Mouse (Mus musculus): ENCODE results near the gene Olfr694.
"Not testable (repeated sequence)": the region's sequence is repeated elsewhere in the genome, so short reads cannot be mapped to it uniquely, and the experiment has no call there.

Olfr694 gene

GRCm38 (mm10) chr7:106691714-106692113, at the start of gene Olfr694:
Gene Olfr694, minus strand, starts transcription at chr7:106691814.
- in situ Hi-C loops (cut with MboI; ENCODE audit: unreplicated experiment in 2 of 2) = no loop called here

GRCm38 (mm10) chr7:106737028-106737427, 45.4 kb upstream of the Olfr694 start:
- in situ Hi-C loops (cut with MboI; ENCODE audit: unreplicated experiment in 2 of 2) = no loop called here

GRCm38 (mm10) chr7:106733717-106734116, 42.1 kb upstream of the Olfr694 start:
- in situ Hi-C loops (cut with MboI; ENCODE audit: unreplicated experiment in 2 of 2) = no loop called here

- in situ Hi-C loops (cut with MboI; ENCODE audit: unreplicated experiment in 2 of 2) = not testable (repeated sequence)
Observed at GRCm38 (mm10) chr7:106725654-106726053, 34.0 kb upstream of the Olfr694 start.

- in situ Hi-C loops (cut with MboI; ENCODE audit: unreplicated experiment in 2 of 2) = no loop called here
Observed at GRCm38 (mm10) chr7:106716296-106716695, 24.7 kb upstream of the Olfr694 start, which contains the start of gene Olfr695. Gene Olfr695, minus strand, starts transcription at chr7:106716396.

- in situ Hi-C loops (cut with MboI; ENCODE audit: unreplicated experiment in 2 of 2) = no loop called here
Observed at GRCm38 (mm10) chr7:106711463-106711862, 19.8 kb upstream of the Olfr694 start.

- in situ Hi-C loops (cut with MboI; ENCODE audit: unreplicated experiment in 2 of 2) = not testable (repeated sequence)
Observed at GRCm38 (mm10) chr7:106707705-106708104, 16.1 kb upstream of the Olfr694 start.

GRCm38 (mm10) chr7:106696891-106697290, 5.3 kb upstream of the Olfr694 start:
- in situ Hi-C loops (cut with MboI; ENCODE audit: unreplicated experiment in 2 of 2) = no loop called here

- in situ Hi-C loops (cut with MboI; ENCODE audit: unreplicated experiment in 2 of 2) = no loop called here
Observed at GRCm38 (mm10) chr7:106692976-106693375, 1.4 kb upstream of the Olfr694 start.

GRCm38 (mm10) chr7:106685382-106685781, 6.2 kb downstream of the Olfr694 start:
- in situ Hi-C loops (cut with MboI; ENCODE audit: unreplicated experiment in 2 of 2) = loop anchor here in 1 of 2 experiments (10.0 kb wide), 1 partner anchor 59 kb away; the partner anchor contains the start of gene Olfr697

- in situ Hi-C loops (cut with MboI; ENCODE audit: unreplicated experiment in 2 of 2) = loop anchor here in 1 of 2 experiments (10.0 kb wide), 1 partner anchor 64 kb away; the partner anchor contains the start of gene Olfr697
Observed at GRCm38 (mm10) chr7:106680484-106680883, 11.1 kb downstream of the Olfr694 start, which contains the start of gene Olfr693. Gene Olfr693, minus strand, starts transcription at chr7:106680584.

- in situ Hi-C loops (cut with MboI; ENCODE audit: unreplicated experiment in 2 of 2) = no loop called here
Observed at GRCm38 (mm10) chr7:106652344-106652652, 39.3 kb downstream of the Olfr694 start.

- in situ Hi-C loops (cut with MboI; ENCODE audit: unreplicated experiment in 2 of 2) = no loop called here
Observed at GRCm38 (mm10) chr7:106651555-106652343, 39.9 kb downstream of the Olfr694 start.

- in situ Hi-C loops (cut with MboI; ENCODE audit: unreplicated experiment in 2 of 2) = loop anchor here (5.0 to 10.0 kb wide), 4 partner anchors 115 to 415 kb away; no protein-coding TSS in a partner anchor
Observed at GRCm38 (mm10) chr7:106649774-106650173, 41.8 kb downstream of the Olfr694 start.

GRCm38 (mm10) chr7:106645261-106645660, 46.4 kb downstream of the Olfr694 start:
- in situ Hi-C loops (cut with MboI; ENCODE audit: unreplicated experiment in 2 of 2) = loop anchor here (5.0 to 10.0 kb wide), 4 partner anchors 110 to 410 kb away; no protein-coding TSS in a partner anchor

GRCm38 (mm10) chr7:106644222-106644870, 47.3 kb downstream of the Olfr694 start:
- in situ Hi-C loops (cut with MboI; ENCODE audit: unreplicated experiment in 2 of 2) = loop anchor here (10.0 kb wide), 3 partner anchors 110 to 410 kb away; no protein-coding TSS in a partner anchor

GRCm38 (mm10) chr7:106640839-106641238, 50.8 kb downstream of the Olfr694 start:
- in situ Hi-C loops (cut with MboI; ENCODE audit: unreplicated experiment in 2 of 2) = loop anchor here (10.0 kb wide), 3 partner anchors 106 to 406 kb away; no protein-coding TSS in a partner anchor

GRCm38 (mm10) chr7:106635560-106635959, 56.1 kb downstream of the Olfr694 start:
- in situ Hi-C loops (cut with MboI; ENCODE audit: unreplicated experiment in 2 of 2) = no loop called here

All from v-Abl transformed pro-B cells (cell line).